Mouse (Mus musculus): Measurements from ENCODE around the gene Eif4a2.
A peak's percentile ranks its signal among the peaks of the same experiment; 100 is the strongest.
"Not testable (repeated sequence)": the region's sequence is repeated elsewhere in the genome, so short reads cannot be mapped to it uniquely, and the experiment has no call there.

The Eif4a2 gene

GRCm38 (mm10) chr16:23107231-23107942 is at the start of gene Eif4a2:
Gene Eif4a2 (plus strand): TSS chr16:23107444.
- DNase-seq (ENCODE audit: low spot score), result peak; percentile 88

- not testable (repeated sequence) for DNase-seq (ENCODE audit: low spot score)
Measured at GRCm38 (mm10) chr16:23057668-23058447, 49.4 kb upstream of the Eif4a2 start, which contains the start of gene Kng1. Gene Kng1 (plus strand): TSS chr16:23057865.

GRCm38 (mm10) chr16:23059630-23060029 is 47.6 kb upstream of the Eif4a2 start:
- not testable (repeated sequence) for DNase-seq (ENCODE audit: low spot score)

GRCm38 (mm10) chr16:23060781-23061325 is 46.4 kb upstream of the Eif4a2 start:
- not testable (repeated sequence) for DNase-seq (ENCODE audit: low spot score)

GRCm38 (mm10) chr16:23077516-23077915 is 29.7 kb upstream of the Eif4a2 start:
- DNase-seq (ENCODE audit: low spot score), result not testable (repeated sequence)

- not testable (repeated sequence) for DNase-seq (ENCODE audit: low spot score)
Measured at GRCm38 (mm10) chr16:23087159-23087558, 20.1 kb upstream of the Eif4a2 start.

- DNase-seq (ENCODE audit: low spot score), result not testable (repeated sequence)
Measured at GRCm38 (mm10) chr16:23087712-23088111, 19.5 kb upstream of the Eif4a2 start.

GRCm38 (mm10) chr16:23088491-23088890 is 18.8 kb upstream of the Eif4a2 start:
- not testable (repeated sequence) for DNase-seq (ENCODE audit: low spot score)

- not testable (repeated sequence) for DNase-seq (ENCODE audit: low spot score)
Measured at GRCm38 (mm10) chr16:23091345-23091744, 15.9 kb upstream of the Eif4a2 start.

- no peak for DNase-seq (ENCODE audit: low spot score)
Measured at GRCm38 (mm10) chr16:23093321-23093953, 13.8 kb upstream of the Eif4a2 start.

- no peak for DNase-seq (ENCODE audit: low spot score)
Measured at GRCm38 (mm10) chr16:23094136-23094535, 13.1 kb upstream of the Eif4a2 start.

- not testable (repeated sequence) for DNase-seq (ENCODE audit: low spot score)
Measured at GRCm38 (mm10) chr16:23095581-23095980, 11.7 kb upstream of the Eif4a2 start.

GRCm38 (mm10) chr16:23096886-23097285 is 10.4 kb upstream of the Eif4a2 start:
- not testable (repeated sequence) for DNase-seq (ENCODE audit: low spot score)

GRCm38 (mm10) chr16:23097290-23098104 is 9.7 kb upstream of the Eif4a2 start:
- DNase-seq (ENCODE audit: low spot score), result not testable (repeated sequence)

- DNase-seq (ENCODE audit: low spot score), result not testable (repeated sequence)
Measured at GRCm38 (mm10) chr16:23098105-23098452, 9.2 kb upstream of the Eif4a2 start.

- no peak for DNase-seq (ENCODE audit: low spot score)
Measured at GRCm38 (mm10) chr16:23099632-23100031, 7.6 kb upstream of the Eif4a2 start.

GRCm38 (mm10) chr16:23100099-23100575 is 7.1 kb upstream of the Eif4a2 start:
- DNase-seq (ENCODE audit: low spot score), result no peak

GRCm38 (mm10) chr16:23100613-23101012 is 6.6 kb upstream of the Eif4a2 start:
- no peak for DNase-seq (ENCODE audit: low spot score)

GRCm38 (mm10) chr16:23102340-23103037 is 4.8 kb upstream of the Eif4a2 start:
- no peak for DNase-seq (ENCODE audit: low spot score)

GRCm38 (mm10) chr16:23103038-23103745 is 4.1 kb upstream of the Eif4a2 start:
- DNase-seq (ENCODE audit: low spot score), result no peak
